Mouse (Mus musculus) mature B cell (primary cell): ENCODE results near the gene Iqsec1.

Experiments used
- in situ Hi-C: fragments of 300-500 bp; cut with MboI; formaldehyde crosslinking; loops from 2 replicates; pipeline ENCODE4 v1.14.3; 2019

Iqsec1 gene

DNA sequence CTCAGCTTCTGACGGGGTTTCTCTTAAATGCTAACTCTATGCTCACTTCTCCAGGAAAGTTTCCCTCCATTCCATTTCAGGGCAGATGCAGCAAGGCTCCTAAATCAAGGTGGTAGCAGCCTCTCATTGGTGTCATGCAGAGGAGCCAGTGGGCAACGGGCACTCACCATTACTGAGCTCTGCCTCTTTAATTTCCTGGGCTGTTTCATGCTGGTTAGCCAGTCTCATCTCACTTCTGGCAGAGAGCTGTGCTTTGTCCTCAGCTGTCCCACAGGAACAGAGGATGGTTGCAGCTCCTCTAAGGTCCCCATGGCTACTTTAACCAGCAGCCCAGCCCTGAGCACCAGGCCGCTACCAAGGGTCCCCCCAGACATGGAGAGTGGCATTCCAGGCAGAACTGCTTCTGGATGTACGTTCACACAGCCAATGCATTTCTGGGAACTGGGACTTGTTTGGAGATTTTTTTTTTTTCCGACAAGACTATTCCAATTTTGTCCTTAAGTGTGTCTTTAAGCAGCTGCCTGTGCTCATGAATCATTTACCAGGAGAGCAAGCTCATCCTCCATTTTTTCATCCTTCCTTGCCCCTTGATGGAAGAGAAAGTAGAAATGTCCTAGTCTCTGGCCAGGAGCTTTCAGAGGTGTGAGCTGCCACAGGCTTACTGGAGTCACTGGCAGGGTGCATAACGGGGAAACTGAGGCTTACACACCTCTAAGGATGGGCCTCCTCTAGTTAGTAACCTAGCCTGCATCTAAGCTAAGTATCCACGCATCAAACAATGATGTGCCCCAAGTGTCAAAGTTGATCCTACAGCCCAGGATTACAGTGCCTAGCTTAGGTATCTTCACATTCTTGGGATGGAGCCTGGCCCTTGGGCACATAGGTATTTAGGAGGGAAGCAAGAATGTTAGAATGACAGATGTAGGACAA lies 98.9 kb downstream of the Iqsec1 start:
- in situ Hi-C loops: no loop called here

DNA sequence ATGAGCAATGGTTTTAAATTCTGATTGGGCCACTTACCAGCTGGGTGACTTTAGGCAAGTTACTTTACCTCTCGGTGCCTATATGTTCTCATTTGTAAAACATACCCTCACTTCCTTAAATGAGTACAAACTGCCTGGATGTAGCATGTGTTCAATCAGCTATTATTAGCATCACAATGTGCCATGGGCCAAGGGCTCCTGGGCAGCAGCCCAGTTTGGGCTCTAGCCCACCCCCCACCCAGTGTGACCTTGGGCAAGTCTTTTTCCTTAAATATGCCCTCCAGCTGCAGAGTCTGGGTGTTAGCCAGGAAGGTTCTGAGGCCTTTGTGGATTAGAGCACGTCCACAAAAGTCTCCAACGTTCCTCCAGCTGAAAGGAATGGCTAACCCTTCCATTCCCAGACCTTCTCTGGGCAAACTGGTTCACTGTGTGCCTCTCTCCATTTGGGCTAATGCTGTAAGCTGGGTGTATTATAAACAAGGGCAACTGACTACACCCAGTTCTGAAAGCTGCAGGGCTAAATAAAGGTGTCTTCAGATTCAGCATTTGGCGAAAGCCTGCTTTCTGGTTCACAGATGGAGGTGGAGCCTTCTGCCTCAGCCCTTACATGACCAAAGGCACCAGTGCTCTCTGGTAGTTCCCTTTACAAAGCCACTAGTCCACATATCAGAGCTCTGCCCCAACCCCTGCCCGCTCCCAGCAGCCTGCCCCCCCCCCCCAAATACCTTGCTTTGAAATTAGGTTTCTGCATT lies 101.3 kb downstream of the Iqsec1 start:
- in situ Hi-C loops: no loop called here

DNA sequence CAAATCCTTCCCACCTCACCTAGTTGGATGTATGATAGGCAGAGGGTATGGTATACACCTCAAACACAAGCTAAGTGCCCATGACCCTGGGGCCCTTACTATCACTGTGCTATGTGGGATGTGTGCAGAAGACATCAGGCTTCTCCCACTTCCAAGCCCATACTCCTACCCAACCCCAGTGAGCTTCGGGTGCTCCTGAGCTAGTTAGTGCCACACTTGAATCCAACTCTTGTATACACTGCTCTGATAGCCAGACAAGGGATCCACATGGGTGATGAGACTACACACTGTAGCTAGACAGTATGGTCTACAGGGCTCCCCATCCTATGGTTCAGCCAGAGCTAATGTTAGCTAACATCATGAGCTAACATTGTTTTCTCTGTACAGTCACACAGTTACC lies 102.9 kb downstream of the Iqsec1 start:
- in situ Hi-C loops: no loop called here

DNA sequence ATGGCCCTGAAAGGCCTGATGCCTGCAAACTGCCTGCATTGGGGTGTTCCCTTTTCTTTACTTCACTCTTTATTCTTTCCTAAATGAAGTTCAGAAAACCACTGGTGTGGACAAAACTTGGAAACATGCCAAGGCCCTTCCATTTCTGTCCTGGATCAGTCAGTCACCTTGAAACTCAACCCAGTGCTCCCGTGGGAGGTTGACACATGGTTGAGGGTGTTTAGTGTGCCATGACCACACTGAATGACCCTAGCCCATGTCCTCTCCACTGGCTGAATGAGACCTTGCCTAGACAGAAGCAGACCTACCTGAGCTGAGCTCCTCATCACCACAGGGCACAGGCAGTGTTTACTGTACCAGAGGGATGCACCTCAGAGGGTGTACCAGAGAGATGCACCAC lies 103.9 kb downstream of the Iqsec1 start:
- in situ Hi-C loops: no loop called here

DNA sequence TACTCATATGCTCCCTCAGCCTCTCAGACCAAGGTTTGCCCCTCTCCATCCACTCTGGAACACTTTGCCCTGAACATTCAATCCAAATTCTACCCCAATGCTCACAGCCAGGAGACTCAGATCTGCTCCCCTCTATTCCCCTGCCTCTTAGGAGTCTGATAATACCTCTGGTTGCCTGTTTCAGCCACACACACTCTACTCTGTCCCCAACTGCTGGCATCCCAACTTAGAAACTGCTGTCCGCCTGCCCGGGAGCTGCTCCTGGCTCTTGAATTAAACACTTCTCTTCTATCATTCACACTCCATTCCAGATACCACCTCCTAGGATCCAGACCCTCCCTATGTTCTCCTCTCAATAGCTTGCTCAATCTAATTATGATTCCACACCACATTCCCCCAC lies 107.5 kb downstream of the Iqsec1 start:
- in situ Hi-C loops: no loop called here

GRCm38 (mm10) chr6:90880404-90880803 lies 108.1 kb downstream of the Iqsec1 start:
- in situ Hi-C loops: no loop called here

- in situ Hi-C loops: no loop called here
These were observed 116.9 kb downstream of the Iqsec1 start for GRCm38 (mm10) chr6:90871581-90871980.

DNA sequence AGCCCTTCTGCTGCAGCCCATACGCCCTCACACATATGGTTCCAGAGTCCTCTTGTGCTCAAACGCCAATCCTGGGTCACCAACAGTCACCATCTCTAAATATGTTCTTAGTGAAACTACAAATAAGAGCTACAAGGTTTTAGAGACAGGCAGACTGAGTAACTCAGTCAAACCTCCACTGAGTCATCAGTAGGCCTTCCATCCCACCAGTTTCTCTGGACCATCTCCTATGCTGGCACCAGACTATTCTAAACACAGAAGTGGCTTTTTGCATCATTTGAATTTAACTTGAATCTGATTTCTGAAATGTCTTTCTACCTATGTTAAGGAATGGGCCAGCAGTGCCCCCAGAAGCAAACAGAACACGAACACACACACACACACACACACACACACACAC lies 120.5 kb downstream of the Iqsec1 start:
- in situ Hi-C loops: no loop called here

DNA sequence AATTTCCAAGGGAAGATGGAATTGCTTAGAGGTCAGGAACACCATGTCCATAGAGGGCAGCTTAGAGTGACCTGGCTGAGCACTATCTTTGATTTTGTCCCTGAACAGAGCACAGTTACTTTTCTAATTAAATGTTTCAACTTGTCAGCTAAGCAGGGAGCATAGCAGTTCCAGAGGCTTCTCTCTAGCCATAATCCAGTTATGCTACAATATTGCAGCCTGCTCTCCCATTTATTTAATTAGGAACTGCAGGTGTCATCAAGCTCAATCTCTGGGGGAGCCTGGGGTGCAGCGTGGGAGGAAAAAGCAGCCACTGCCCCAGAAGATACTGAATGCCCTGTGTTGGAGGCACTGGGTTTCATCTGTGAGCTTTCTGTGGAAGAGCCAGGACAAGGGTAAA lies 127.1 kb downstream of the Iqsec1 start:
- in situ Hi-C loops: no loop called here

- in situ Hi-C loops: no loop called here
These were observed 130.6 kb downstream of the Iqsec1 start for GRCm38 (mm10) chr6:90857844-90858243.

DNA sequence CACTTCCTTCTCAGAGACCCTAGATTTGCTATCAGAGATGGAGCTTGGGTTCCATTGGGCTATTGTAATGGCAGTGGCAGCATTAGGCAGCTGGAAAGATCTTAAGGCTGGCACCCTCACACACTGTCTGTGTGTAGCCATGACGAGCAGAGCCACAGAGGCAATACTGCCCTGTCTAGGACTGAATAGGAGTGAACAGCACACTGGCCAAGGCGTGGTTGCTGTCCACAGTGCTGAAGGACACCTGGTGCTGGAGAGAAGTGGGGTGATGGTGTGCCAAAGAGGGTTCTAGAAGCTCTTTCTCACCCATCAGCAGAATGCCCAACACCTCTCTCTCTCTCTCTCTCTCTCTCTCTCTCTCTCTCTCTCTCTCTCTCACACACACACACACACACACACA lies 136.1 kb downstream of the Iqsec1 start:
- in situ Hi-C loops: no loop called here

DNA sequence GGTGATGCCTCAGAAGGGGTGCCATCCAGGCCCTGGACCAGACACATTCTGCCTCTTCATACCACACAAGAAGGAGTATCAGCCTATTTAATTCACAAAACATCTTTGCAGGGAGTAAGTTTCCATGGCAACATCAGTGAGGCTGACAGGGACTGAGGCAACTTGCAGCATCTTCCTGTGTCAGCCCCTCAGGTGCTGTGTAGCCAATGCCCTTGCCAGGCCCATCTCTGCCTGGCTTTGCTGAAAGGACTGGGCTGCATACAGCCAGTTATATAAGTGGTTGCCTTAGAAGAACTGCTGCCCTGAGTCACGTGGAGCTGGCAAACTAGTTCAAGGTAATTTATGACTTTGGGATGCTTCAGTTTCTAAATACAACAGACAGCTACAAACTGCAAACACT lies 140.4 kb downstream of the Iqsec1 start:
- in situ Hi-C loops: no loop called here

DNA sequence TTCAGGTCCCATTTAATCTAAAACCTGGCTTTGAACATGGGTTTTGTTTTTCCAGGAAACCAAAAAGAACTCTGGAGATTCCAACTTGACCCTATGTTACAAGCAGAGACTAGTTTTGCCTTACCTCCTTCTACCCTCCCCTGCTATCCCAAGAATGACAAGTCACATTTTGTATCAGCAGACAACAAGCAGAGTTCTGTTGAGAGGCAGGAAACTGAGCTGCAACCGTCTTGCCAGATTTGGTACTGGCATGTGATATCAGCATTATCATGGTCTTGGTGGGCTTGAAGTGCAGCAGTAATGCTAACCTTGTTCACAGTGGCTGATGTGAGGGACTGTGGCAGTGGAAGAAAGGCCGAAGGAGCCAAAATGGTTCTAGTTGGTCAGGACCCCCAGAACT lies 141.0 kb downstream of the Iqsec1 start:
- in situ Hi-C loops: no loop called here

- in situ Hi-C loops: no loop called here
These were observed 148.5 kb downstream of the Iqsec1 start for GRCm38 (mm10) chr6:90839972-90840371.

- in situ Hi-C loops: no loop called here
These were observed 151.7 kb downstream of the Iqsec1 start for GRCm38 (mm10) chr6:90836749-90837148.

GRCm38 (mm10) chr6:90829536-90829935 lies 158.9 kb downstream of the Iqsec1 start:
- in situ Hi-C loops: no loop called here

DNA sequence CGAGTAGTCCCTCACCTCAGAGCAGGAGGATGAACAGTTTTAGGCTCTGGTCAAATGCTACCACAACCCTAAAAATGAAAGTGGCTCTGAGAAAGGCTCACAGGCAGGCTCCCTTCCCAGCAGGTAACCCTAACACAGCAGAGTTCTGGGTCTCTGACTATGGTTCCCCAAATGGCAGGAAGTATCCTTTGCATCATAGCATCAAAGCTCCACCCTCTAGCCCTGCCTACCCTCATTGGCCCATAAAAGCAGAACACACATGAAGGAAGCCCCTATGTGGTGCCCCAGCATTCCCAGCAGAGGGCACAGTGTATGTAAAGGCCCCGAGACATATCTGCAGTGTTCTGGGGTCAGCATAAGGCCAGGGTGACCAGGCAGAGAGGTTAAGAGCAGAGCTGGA lies 163.4 kb downstream of the Iqsec1 start:
- in situ Hi-C loops: no loop called here

GRCm38 (mm10) chr6:90823322-90823721 lies 165.2 kb downstream of the Iqsec1 start:
- in situ Hi-C loops: loop anchor here (25.0 kb wide), 1 partner anchor 314 kb away; no protein-coding TSS in a partner anchor

DNA sequence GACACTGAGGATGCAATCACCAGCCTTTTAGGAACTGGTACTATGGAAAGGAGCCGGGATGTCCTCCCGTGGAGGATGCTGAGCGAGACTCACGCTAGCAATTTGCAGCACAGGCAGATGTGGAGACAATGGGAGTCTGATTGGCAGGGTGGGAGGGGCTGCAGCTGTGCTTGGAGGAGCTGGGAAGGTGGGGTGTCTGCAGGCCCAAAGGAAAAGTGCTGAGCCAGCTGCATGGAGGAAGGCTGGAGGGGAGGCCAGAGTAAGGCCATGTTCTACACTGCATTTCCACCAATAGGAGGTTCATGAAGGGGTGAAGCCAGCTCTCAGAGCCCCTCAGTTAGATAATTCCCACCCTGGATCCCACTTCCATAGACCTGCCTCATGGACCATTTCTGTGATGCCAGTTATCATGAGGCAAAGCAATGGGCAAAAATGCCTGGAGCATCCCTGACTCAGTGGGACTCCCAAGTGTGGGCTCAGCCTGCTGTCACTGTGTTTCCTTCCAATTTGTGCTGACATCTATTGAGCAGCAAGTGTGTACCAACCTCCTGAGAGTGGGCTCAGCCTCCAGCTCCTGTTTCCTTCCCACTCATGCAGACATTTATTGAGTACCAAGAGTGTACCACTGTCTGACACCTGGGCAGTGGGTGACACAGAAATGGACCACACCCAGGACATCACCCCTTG lies 166.4 kb downstream of the Iqsec1 start:
- in situ Hi-C loops: loop anchor here (25.0 kb wide), 1 partner anchor 315 kb away; no protein-coding TSS in a partner anchor

DNA sequence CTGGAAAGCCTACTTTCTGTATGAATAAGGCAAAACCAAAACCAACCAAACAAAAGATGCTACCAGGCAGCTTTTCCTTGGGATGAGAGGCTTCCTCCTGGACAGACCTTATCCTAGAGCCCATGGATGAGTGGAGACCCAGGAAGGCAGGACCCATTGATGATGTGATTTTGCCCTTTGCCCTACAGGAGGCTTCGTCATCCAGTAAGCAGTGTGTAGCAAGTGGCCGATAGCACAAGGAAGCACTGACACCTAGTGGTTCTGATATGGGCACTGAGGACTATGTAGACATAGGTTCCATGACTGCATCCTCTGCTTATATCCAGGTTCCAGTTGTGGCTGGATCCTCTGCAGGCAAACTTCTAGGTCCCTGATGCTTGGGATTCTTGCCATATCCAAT lies 168.6 kb downstream of the Iqsec1 start:
- in situ Hi-C loops: loop anchor here (25.0 kb wide), 1 partner anchor 317 kb away; no protein-coding TSS in a partner anchor

- in situ Hi-C loops: loop anchor here (25.0 kb wide), 1 partner anchor 318 kb away; no protein-coding TSS in a partner anchor
These were observed 169.5 kb downstream of the Iqsec1 start for GRCm38 (mm10) chr6:90818956-90819355.

DNA sequence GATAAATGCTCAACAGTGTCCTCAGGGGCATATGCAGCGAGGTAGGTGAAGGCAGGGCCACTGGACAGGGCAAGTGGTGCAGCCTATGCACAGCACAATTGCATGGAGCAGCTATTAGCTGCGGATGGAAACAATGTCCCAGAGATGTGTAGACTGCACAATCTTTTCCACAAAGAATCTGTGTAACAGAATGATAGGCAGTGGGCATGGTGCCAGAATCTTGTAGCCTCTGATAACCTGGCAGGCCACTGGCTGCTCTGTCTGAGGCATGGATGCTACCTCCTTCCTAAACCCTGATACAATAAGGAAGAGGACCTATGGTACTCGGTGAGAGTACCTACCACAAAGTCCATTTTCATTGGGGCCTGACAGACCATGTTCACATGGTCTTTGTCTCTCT lies 171.9 kb downstream of the Iqsec1 start:
- in situ Hi-C loops: loop anchor here (25.0 kb wide), 1 partner anchor 321 kb away; no protein-coding TSS in a partner anchor
